Mouse (Mus musculus): ENCODE measurements around the gene Bhlhe41. TPM values are rescaled to one million over a fixed set of nuclear protein-coding genes. Genes with fewer than 3 reads are reported as not detected.

Gene Bhlhe41
- polyA plus RNA-seq, 1 experiment, result 2.7 TPM

- Histone ChIP-seq H3K4me3 (ENCODE audit: low read depth, low read length) (no peak overlapping the region), H3K27ac (ENCODE audit: insufficient read depth, low read depth, low read length) (no peak overlapping the region), H3K36me3 (ENCODE audit: control insufficient read depth, insufficient read depth, low read length) (no peaks in the 10 kb centered on the region), H3K4me1 (ENCODE audit: control insufficient read depth, insufficient read depth, insufficient read length, low read length) (no peaks in the 10 kb centered on the region), H3K27me3 (ENCODE audit: control insufficient read depth, insufficient read depth, low read length) (no peaks in the 10 kb centered on the region)
- TF ChIP-seq POLR2A (IDR thresholded peaks at IDR 0.05; ENCODE audit: low read depth, low read length) (no peak), CTCF (IDR thresholded peaks at IDR 0.05; ENCODE audit: extremely low read depth, insufficient read length, insufficient replicate concordance, low read depth, low read length) (no peak)
- 68% methylated on average over 1 of the region's 1 CpGs for WGBS
Measured at GRCm38 (mm10) chr6:145846076-145846475, 19.3 kb downstream of the Bhlhe41 start.

GRCm38 (mm10) chr6:145845611-145846010 lies 19.7 kb downstream of the Bhlhe41 start:
- H3K4me3 ChIP-seq (ENCODE audit: low read depth, low read length), result no peak overlapping the region
- 31% methylated on average over 5 of the region's 5 CpGs for WGBS
- H3K36me3 ChIP-seq (ENCODE audit: control insufficient read depth, insufficient read depth, low read length), result no peaks in the 10 kb centered on the region
- TF ChIP-seq POLR2A (IDR thresholded peaks at IDR 0.05; ENCODE audit: low read depth, low read length), result no peak
- H3K4me1 ChIP-seq (ENCODE audit: control insufficient read depth, insufficient read depth, insufficient read length, low read length), result no peaks in the 10 kb centered on the region
- H3K27ac ChIP-seq (ENCODE audit: insufficient read depth, low read depth, low read length), result no peak overlapping the region
- H3K27me3 ChIP-seq (ENCODE audit: control insufficient read depth, insufficient read depth, low read length), result no peaks in the 10 kb centered on the region

GRCm38 (mm10) chr6:145835359-145835758 lies 30.0 kb downstream of the Bhlhe41 start:
- TF ChIP-seq CTCF (IDR thresholded peaks at IDR 0.05; ENCODE audit: extremely low read depth, insufficient read length, insufficient replicate concordance, low read depth, low read length) (no peak), POLR2A (IDR thresholded peaks at IDR 0.05; ENCODE audit: low read depth, low read length) (no peak)
- WGBS, result 25% methylated on average over 6 of the region's 6 CpGs
- no peak overlapping the region for H3K27ac ChIP-seq (ENCODE audit: insufficient read depth, low read depth, low read length)

GRCm38 (mm10) chr6:145832927-145833326 lies 32.4 kb downstream of the Bhlhe41 start:
- 67% methylated on average over 8 of the region's 8 CpGs for WGBS
- Histone ChIP-seq H3K27ac (ENCODE audit: insufficient read depth, low read depth, low read length) (no peak overlapping the region), H3K4me1 (ENCODE audit: control insufficient read depth, insufficient read depth, insufficient read length, low read length) (no peaks in the 10 kb centered on the region), H3K36me3 (ENCODE audit: control insufficient read depth, insufficient read depth, low read length) (no peaks in the 10 kb centered on the region), H3K4me3 (ENCODE audit: low read depth, low read length) (no peak overlapping the region), H3K27me3 (ENCODE audit: control insufficient read depth, insufficient read depth, low read length) (no peaks in the 10 kb centered on the region)
- TF ChIP-seq POLR2A (IDR thresholded peaks at IDR 0.05; ENCODE audit: low read depth, low read length), result no peak

More at GRCm38 (mm10) chr6:145835359-145835758, 30.0 kb downstream of the Bhlhe41 start:
- Histone ChIP-seq H3K27me3 (ENCODE audit: control insufficient read depth, insufficient read depth, low read length) (no peaks in the 10 kb centered on the region), H3K36me3 (ENCODE audit: control insufficient read depth, insufficient read depth, low read length) (no peaks in the 10 kb centered on the region), H3K4me3 (ENCODE audit: low read depth, low read length) (no peak overlapping the region), H3K4me1 (ENCODE audit: control insufficient read depth, insufficient read depth, insufficient read length, low read length) (no peaks in the 10 kb centered on the region)

- TF ChIP-seq CTCF (IDR thresholded peaks at IDR 0.05; ENCODE audit: extremely low read depth, insufficient read length, insufficient replicate concordance, low read depth, low read length) (no peak), POLR2A (IDR thresholded peaks at IDR 0.05; ENCODE audit: low read depth, low read length) (no peak)
- Histone ChIP-seq H3K36me3 (ENCODE audit: control insufficient read depth, insufficient read depth, low read length) (no peaks in the 10 kb centered on the region), H3K4me3 (ENCODE audit: low read depth, low read length) (no peak overlapping the region), H3K27me3 (ENCODE audit: control insufficient read depth, insufficient read depth, low read length) (no peaks in the 10 kb centered on the region), H3K4me1 (ENCODE audit: control insufficient read depth, insufficient read depth, insufficient read length, low read length) (no peaks in the 10 kb centered on the region), H3K27ac (ENCODE audit: insufficient read depth, low read depth, low read length) (no peak overlapping the region)
- WGBS, result 43% methylated on average over 9 of the region's 9 CpGs
Measured at GRCm38 (mm10) chr6:145830617-145831016, 34.7 kb downstream of the Bhlhe41 start.

- H3K27me3 ChIP-seq (ENCODE audit: control insufficient read depth, insufficient read depth, low read length), result no peaks in the 10 kb centered on the region
- no peaks in the 10 kb centered on the region for H3K4me1 ChIP-seq (ENCODE audit: control insufficient read depth, insufficient read depth, insufficient read length, low read length)
- TF ChIP-seq CTCF (IDR thresholded peaks at IDR 0.05; ENCODE audit: extremely low read depth, insufficient read length, insufficient replicate concordance, low read depth, low read length) (peak; percentile 97), POLR2A (IDR thresholded peaks at IDR 0.05; ENCODE audit: low read depth, low read length) (no peak)
- H3K27ac ChIP-seq (ENCODE audit: insufficient read depth, low read depth, low read length), result no peak overlapping the region
- H3K36me3 ChIP-seq (ENCODE audit: control insufficient read depth, insufficient read depth, low read length), result no peaks in the 10 kb centered on the region
- no peak overlapping the region for H3K4me3 ChIP-seq (ENCODE audit: low read depth, low read length)
- 14% methylated on average over 8 of the region's 8 CpGs for WGBS
Measured at GRCm38 (mm10) chr6:145830117-145830516, 35.2 kb downstream of the Bhlhe41 start.

GRCm38 (mm10) chr6:145829062-145829835 lies 36.1 kb downstream of the Bhlhe41 start:
- TF ChIP-seq CTCF (IDR thresholded peaks at IDR 0.05; ENCODE audit: extremely low read depth, insufficient read length, insufficient replicate concordance, low read depth, low read length), result no peak
- TF ChIP-seq POLR2A (IDR thresholded peaks at IDR 0.05; ENCODE audit: low read depth, low read length), result no peak

More at GRCm38 (mm10) chr6:145829062-145829835, 36.1 kb downstream of the Bhlhe41 start:
- H3K4me3 ChIP-seq (ENCODE audit: low read depth, low read length), result no peak overlapping the region
- H3K36me3 ChIP-seq (ENCODE audit: control insufficient read depth, insufficient read depth, low read length), result no peaks in the 10 kb centered on the region
- no peaks in the 10 kb centered on the region for H3K4me1 ChIP-seq (ENCODE audit: control insufficient read depth, insufficient read depth, insufficient read length, low read length)
- H3K27ac ChIP-seq (ENCODE audit: insufficient read depth, low read depth, low read length), result no peak overlapping the region
- no peaks in the 10 kb centered on the region for H3K27me3 ChIP-seq (ENCODE audit: control insufficient read depth, insufficient read depth, low read length)
- 83% methylated on average over 16 of the region's 16 CpGs for WGBS

Data from small intestine, adult 2 months (tissue).